Mouse (Mus musculus) erythroblast, embryonic 14.5 days (primary cell): ENCODE measurements around the gene Cers4.

Experiments used
- GATA1 ChIP-seq: IDR thresholded peaks from 2 replicates; pipeline ENCODE4 v1.6.1; 2012; ENCODE audit warnings: low read length, inconsistent platforms, mixed read lengths
- TAL1 ChIP-seq: IDR thresholded peaks from 3 replicates; pipeline ENCODE4 v1.6.1; 2012; ENCODE audit warnings: low read length, inconsistent platforms, mixed read lengths

- no peak for TF ChIP-seq GATA1
- TF ChIP-seq TAL1, result no peak
Measured at GRCm38 (mm10) chr8:4521472-4521871, 28.6 kb downstream of the Cers4 start.
